Mouse (Mus musculus) effector memory CD4-positive, alpha-beta T cell, adult 5 months (primary cell): ENCODE data around the gene Trim34b. TPM values are rescaled to one million over a fixed set of nuclear protein-coding genes. Genes with fewer than 3 reads are reported as not detected.

Experiments
- polyA plus RNA-seq: library from polyadenylated mRNA; unstranded; fragments of 100-300 nt; shearing (Covaris generic); gene quantifications from one replicate; pipeline ENCODE4 v1.2.1, GENCODE M21; 2017

The Trim34b gene
- not detected for polyA plus RNA-seq

GRCm38 (mm10) chr7:104329171-104329570 is at the start of gene Trim34b:
Trim34b (plus strand) TSS chr7:104329471.

GRCm38 (mm10) chr7:104287576-104288443 is 41.5 kb upstream of the Trim34b start, which contains the start of gene Trim5:
Trim5 (minus strand) TSS chr7:104288094.

GRCm38 (mm10) chr7:104315369-104316080 is 13.7 kb upstream of the Trim34b start, which contains the start of gene Trim12a:
Trim12a (minus strand) TSS chr7:104315466.

GRCm38 (mm10) chr7:104352717-104353599 is 23.7 kb downstream of the Trim34b start, which contains the start of gene Trim12c:
Trim12c (minus strand) TSS chr7:104353362.

GRCm38 (mm10) chr7:104369736-104370414 is 40.6 kb downstream of the Trim34b start, which contains the start of gene Trim30b:
Trim30b (minus strand) TSS chr7:104369884.

Other genes with a start within 250 kb of the Trim34b start
- not detected for gene Olfr645, start 244.0 kb upstream of the Trim34b start, polyA plus RNA-seq
- not detected for gene Olfr646, start 224.6 kb upstream of the Trim34b start, polyA plus RNA-seq
- gene Ubqln5, start 199.6 kb upstream of the Trim34b start, polyA plus RNA-seq: not detected
- not detected for gene Olfr643, start 192.1 kb upstream of the Trim34b start, polyA plus RNA-seq
- gene Ubqln3, start 186.2 kb upstream of the Trim34b start, polyA plus RNA-seq: not detected
- not detected for gene Ubqlnl, start 178.9 kb upstream of the Trim34b start, polyA plus RNA-seq
- not detected for gene Olfm5, start 164.6 kb upstream of the Trim34b start, polyA plus RNA-seq
- gene Olfr648, start 146.1 kb upstream of the Trim34b start, polyA plus RNA-seq: 0.17 TPM
- gene Olfr649, start 133.5 kb upstream of the Trim34b start, polyA plus RNA-seq: not detected
- gene Trim6, start 110.7 kb upstream of the Trim34b start, polyA plus RNA-seq: 2.8 TPM
- gene Trim34a, start 85.0 kb upstream of the Trim34b start, polyA plus RNA-seq: 27.7 TPM
- gene Trim5, start 41.4 kb upstream of the Trim34b start, polyA plus RNA-seq: 17.1 TPM
- gene Trim12a, start 14.0 kb upstream of the Trim34b start, polyA plus RNA-seq: 110 TPM
- 7.9 TPM for gene Trim12c, start 23.9 kb downstream of the Trim34b start, polyA plus RNA-seq
- 0.52 TPM for gene Trim30b, start 40.4 kb downstream of the Trim34b start, polyA plus RNA-seq
- gene Trim30c, start 71.4 kb downstream of the Trim34b start, polyA plus RNA-seq: 1.0 TPM
- 39.1 TPM for gene Trim30a, start 135.7 kb downstream of the Trim34b start, polyA plus RNA-seq
- gene Trim30d, start 178.4 kb downstream of the Trim34b start, polyA plus RNA-seq: 14.2 TPM
- gene Olfr651, start 220.7 kb downstream of the Trim34b start, polyA plus RNA-seq: not detected
- gene Olfr652, start 231.4 kb downstream of the Trim34b start, polyA plus RNA-seq: not detected
- not detected for gene Olfr653, start 247.8 kb downstream of the Trim34b start, polyA plus RNA-seq